ENCODE assay signal across 9 mouse cellular contexts in the genomic region with DNA sequence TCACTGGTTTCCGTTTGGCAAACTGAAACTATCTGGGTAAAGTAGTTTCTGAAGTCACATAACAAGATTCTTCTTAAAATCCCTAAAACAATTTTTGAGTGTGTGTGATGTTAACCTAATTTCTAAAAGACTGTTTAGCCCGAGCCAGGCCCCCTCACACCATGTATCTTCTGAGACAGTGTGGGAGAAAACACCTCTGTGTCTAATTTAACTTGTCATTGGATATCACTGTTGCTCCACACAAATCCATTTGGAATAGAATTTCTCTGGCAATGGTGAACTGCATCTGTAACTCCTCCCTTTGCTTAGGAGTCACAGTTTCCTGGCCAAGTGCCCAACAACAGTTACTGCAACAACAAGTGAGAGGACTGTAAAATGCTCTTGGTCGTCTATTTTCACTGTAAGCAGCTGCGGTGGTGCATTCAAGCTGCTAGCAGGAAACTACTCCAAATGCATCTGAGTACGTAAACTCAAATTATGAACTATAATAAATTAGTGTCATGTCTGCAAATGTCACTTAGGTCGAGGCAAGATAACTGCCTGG.
A peak's percentile ranks its signal among the peaks of the same experiment; 100 is the strongest.
DNase-seq lines count a peak whose midpoint lies in the region; ATAC-seq and TF ChIP-seq lines count a peak whose summit lies in the region.
"Had no signal": no experiment of that assay in that cellular context is flagged by ENCODE, and none has a peak within 500 bp of the region (broad histone marks: within the 10 kb centered on the region; RNA-seq: fewer than 3 reads in every experiment).

No protein-coding gene starts in this region.

- TF ChIP-seq POLR2A in brain, embryonic 14.5 days (IDR thresholded peaks at IDR 0.05; ENCODE audit: borderline replicate concordance, extremely low read depth, insufficient read depth, insufficient read length, poor library complexity, severe bottlenecking) = no peak

- H3K27ac ChIP-seq in heart, embryonic 14.5 days (replicated peaks in 1 of 2; ENCODE audit: control insufficient read depth in 1 of 2, insufficient read depth in 1 of 2, low read depth in 2 of 2, low read length in 2 of 2) = peak overlapping the region; percentile 72 to 82
- H3K27ac ChIP-seq: midbrain, embryonic 12.5 days had no signal

- H3K36me3 ChIP-seq in heart, embryonic 14.5 days (ENCODE audit: control insufficient read depth, insufficient read depth, low read length) = no peaks in the 10 kb centered on the region
- H3K36me3 ChIP-seq: midbrain, embryonic 12.5 days had no signal

- DNase-seq in right cerebral cortex, adult 18-20 months = peak; percentile 45
- DNase-seq in right cerebral cortex, postnatal 25 days = no peak
- peak; percentile 81 for DNase-seq in brain, embryonic 14.5 days (ENCODE audit: low read depth)
- DNase-seq in layer of hippocampus, adult 9-11 months = peak; percentile 50
- peak; percentile 10 for DNase-seq in retina, embryonic 14.5 days (ENCODE audit: low spot score)
- no peak for DNase-seq in frontal cortex, postnatal 25 days (ENCODE audit: low spot score in 2 of 2)

- H3K27me3 ChIP-seq in heart, embryonic 14.5 days (ENCODE audit: control insufficient read depth, insufficient read depth, low read length) = no peaks in the 10 kb centered on the region
- H3K27me3 ChIP-seq: midbrain, embryonic 12.5 days had no signal

- peaks cover 8 to 63% of the 10 kb centered on the region in 2 experiments for H3K4me1 ChIP-seq in heart, embryonic 14.5 days (ENCODE audit: control insufficient read depth in 2 of 2, insufficient read depth in 2 of 2, low read length in 2 of 2)
- H3K4me1 ChIP-seq: midbrain, embryonic 12.5 days had no signal

- H3K4me3 ChIP-seq in heart, embryonic 14.5 days (ENCODE audit: control insufficient read depth in 1 of 2, insufficient read depth in 1 of 2, low read depth in 1 of 2, low read length in 2 of 2) = no peak overlapping the region
- H3K4me3 ChIP-seq: midbrain, embryonic 12.5 days had no signal

- H3K9me3 ChIP-seq in heart, embryonic 14.5 days (ENCODE audit: control insufficient read depth, low read length) = no peaks in the 10 kb centered on the region
- H3K9me3 ChIP-seq: midbrain, embryonic 12.5 days had no signal

- H3K9ac ChIP-seq in heart, embryonic 14.5 days (ENCODE audit: low read length) = no peak overlapping the region
- H3K9ac ChIP-seq: midbrain, embryonic 12.5 days had no signal

- WGBS in heart, embryonic 14.5 days = 25% methylated on average over 6 of the region's 6 CpGs

- no peak for TF ChIP-seq CTCF in brain, embryonic 14.5 days (IDR thresholded peaks at IDR 0.05; ENCODE audit: borderline replicate concordance, extremely low read depth, insufficient read depth, insufficient read length)

- peak overlapping the region; percentile 55 for H3K4me2 ChIP-seq in heart, embryonic 14.5 days (ENCODE audit: low read length)
- H3K4me2 ChIP-seq: midbrain, embryonic 12.5 days had no signal

- no peak for ATAC-seq in heart, embryonic 14.5 days (ENCODE audit: insufficient number of reproducible peaks, insufficient read depth, low FRiP score, low read depth)
- no peak; the same call in 1 of the 2 replicates for ATAC-seq in granulocyte monocyte progenitor cell, adult 5-6 weeks (replicated peaks; ENCODE audit: poor library complexity, severe bottlenecking)

Comparison
In these comparisons a context has a peak if more than half of its experiments do, and no peak if none do; other contexts are left out.
1. DNase-seq: peak in right cerebral cortex, adult 18-20 months (single experiment), brain, embryonic 14.5 days (single experiment), layer of hippocampus, adult 9-11 months (single experiment) and retina, embryonic 14.5 days (single experiment); none in right cerebral cortex, postnatal 25 days (single experiment) and frontal cortex, postnatal 25 days (0 of 2).